Comparison of ENCODE assay signal across 8 mouse cellular contexts in genomic region chr11:75650311-75650710, GRCm38 (mm10). TPM values are rescaled to one million over a fixed set of nuclear protein-coding genes. Genes with fewer than 3 reads are reported as not detected.
DNase-seq lines count a peak whose midpoint lies in the region; ATAC-seq and TF ChIP-seq lines count a peak whose summit lies in the region.

Gene Myo1c (plus strand): TSS chr11:75650504.

- peak within 1 kb of the TSS; percentile 77 for H3K4me3 ChIP-seq in heart, postnatal 0 days (ENCODE audit: low read depth, low read length)
- H3K4me3 ChIP-seq in megakaryocyte, embryonic 14.5 days (replicated peaks) = peak within 1 kb of the TSS; percentile 100

- H3K9me3 ChIP-seq in heart, postnatal 0 days (replicated peaks; ENCODE audit: control insufficient read depth, low read length) = no peaks in the 10 kb centered on the region
- H3K9me3 ChIP-seq in megakaryocyte, embryonic 14.5 days = no peaks in the 10 kb centered on the region

- H3K27ac ChIP-seq in heart, postnatal 0 days (ENCODE audit: low read depth) = peak within 1 kb of the TSS; percentile 95

- peaks cover 3% of the 10 kb centered on the region; the same call in 1 of the 2 replicates for H3K36me3 ChIP-seq in heart, postnatal 0 days (replicated peaks; ENCODE audit: control insufficient read depth, insufficient read depth, low read length)
- peaks cover 32% of the 10 kb centered on the region for H3K36me3 ChIP-seq in megakaryocyte, embryonic 14.5 days (replicated peaks; ENCODE audit: low read length)

- 59% methylated on average over 7 of the region's 7 CpGs for WGBS in heart, postnatal 0 days

- TF ChIP-seq EP300 in heart, postnatal 0 days (IDR thresholded peaks at IDR 0.05; ENCODE audit: low read depth) = no peak

- H3K4me2 ChIP-seq in heart, postnatal 0 days (ENCODE audit: low read depth, low read length) = peak within 1 kb of the TSS; percentile 81

- peak within 1 kb of the TSS; percentile 83 for H3K9ac ChIP-seq in heart, postnatal 0 days (replicated peaks; ENCODE audit: low read depth, low read length)

- H3K4me1 ChIP-seq in heart, postnatal 0 days (ENCODE audit: control insufficient read depth, insufficient read depth) = peaks cover 47% of the 10 kb centered on the region
- H3K4me1 ChIP-seq in megakaryocyte, embryonic 14.5 days = peaks cover 91% of the 10 kb centered on the region

- no peaks in the 10 kb centered on the region for H3K27me3 ChIP-seq in heart, postnatal 0 days (ENCODE audit: control insufficient read depth, insufficient read depth, low read length)
- no peaks in the 10 kb centered on the region for H3K27me3 ChIP-seq in megakaryocyte, embryonic 14.5 days (replicated peaks)

- no peak for TF ChIP-seq CTCF in heart, postnatal 0 days (IDR thresholded peaks at IDR 0.05; ENCODE audit: low read depth)

- no peak for DNase-seq in thymus, postnatal 0 days (ENCODE audit: low spot score)
- no peak for DNase-seq in thymus, postnatal 14 days
- DNase-seq in heart, postnatal 0 days (ENCODE audit: low spot score) = peak; percentile 32
- DNase-seq in kidney, postnatal 25 days = peak; percentile 65 to 88
- DNase-seq in frontal cortex, postnatal 10 days (ENCODE audit: low spot score in 2 of 2) = no peak
- no peak for DNase-seq in thymus, postnatal 25 days

- no peak for ATAC-seq in erythroid progenitor cell, adult 5-6 weeks (replicated peaks; ENCODE audit: low FRiP score, poor library complexity, severe bottlenecking)
- no peak for ATAC-seq in heart, postnatal 0 days (ENCODE audit: insufficient read depth, low read depth)

RNA-seq across cellular contexts. Expression of gene Myo1c, which starts in this region (rescaled TPM):
- 16.1 and 19.0 TPM in 2 replicates for polyA plus RNA-seq in thymus, postnatal 0 days (2015; fragmentation: Nextera tagmentation; extraction: Ambion mirVana)
- total RNA-seq in erythroid progenitor cell, adult 5-6 weeks (2015; ENCODE audit: low replicate concordance) = 15.5 and 22.2 TPM in 2 replicates
- total RNA-seq in erythroid progenitor cell, adult 5-6 weeks (2017; ENCODE audit: low replicate concordance) = 17.3 and 21.2 TPM in 2 replicates
- total RNA-seq in heart, postnatal 0 days (2014; rRNA removed; ENCODE audit: low replicate concordance) = 127 and 143 TPM in 2 replicates
- 40.4 and 45.2 TPM in 2 replicates for polyA plus RNA-seq in heart, postnatal 0 days (2015; fragmentation: Nextera tagmentation; extraction: Ambion mirVana)
- polyA plus RNA-seq in megakaryocyte, embryonic 14.5 days (2012; ENCODE audit: insufficient read depth, low replicate concordance) = 28.1 and 63.4 TPM in 2 replicates

Comparison
In these comparisons a context has a peak if more than half of its experiments do, and no peak if none do; other contexts are left out.
1. DNase-seq: peak in heart, postnatal 0 days (single experiment) and kidney, postnatal 25 days (2 of 2); none in thymus, postnatal 0 days (single experiment), thymus, postnatal 14 days (single experiment), frontal cortex, postnatal 10 days (0 of 2) and thymus, postnatal 25 days (single experiment).